Mouse (Mus musculus): ENCODE results near the gene Sycn.

The Sycn gene

GRCm38 (mm10) chr7:28586663-28587411 lies 46.2 kb downstream of the Sycn start:
- peak; percentile 55 for DNase-seq (ENCODE audit: low read depth)

GRCm38 (mm10) chr7:28587644-28588043 lies 47.0 kb downstream of the Sycn start:
- DNase-seq (ENCODE audit: low read depth), result no peak

Data from 416B (cell line).